Mouse (Mus musculus) myocyte (in vitro differentiated cells): ENCODE results near the gene H1f0. TPM values are rescaled to one million over a fixed set of nuclear protein-coding genes. Genes with fewer than 3 reads are reported as not detected.

Experiments
- H3K27me3 ChIP-seq: one replicate; pipeline ENCODE4 v1.6.1; 2011; ENCODE audit not compliant: control insufficient read depth, insufficient read depth, insufficient read length
- H3K36me3 ChIP-seq: one replicate; pipeline ENCODE4 v1.6.1; 2011; ENCODE audit not compliant: control insufficient read depth, insufficient read depth
- H3K4me2 ChIP-seq: one replicate; pipeline ENCODE4 v1.6.1; 2011; ENCODE audit warnings: low read depth, control low read depth
- H3K4me3 ChIP-seq: one replicate; pipeline ENCODE4 v1.5.1; 2011; ENCODE audit warnings: mild to moderate bottlenecking, control low read depth, moderate library complexity
- H3K79me2 ChIP-seq: one replicate; pipeline ENCODE4 v1.6.1; 2011; ENCODE audit not compliant: control insufficient read depth, insufficient read depth
- H3ac ChIP-seq: one replicate; pipeline ENCODE4 v1.6.1; 2011; ENCODE audit not compliant: control insufficient read depth, insufficient read length
- CEBPB ChIP-seq: IDR thresholded peaks from 2 replicates; pipeline ENCODE4 v1.6.1; 2011; ENCODE audit warnings: mild to moderate bottlenecking, moderate library complexity; ENCODE audit not compliant: poor library complexity, insufficient read depth, severe bottlenecking
- E2F4 ChIP-seq: IDR thresholded peaks from one replicate; pipeline ENCODE4 v1.6.1; 2011; ENCODE audit warnings: mild to moderate bottlenecking, control low read depth, moderate library complexity; ENCODE audit not compliant: insufficient read depth
- MAX ChIP-seq: IDR thresholded peaks from one replicate; pipeline ENCODE4 v1.6.1; 2011; ENCODE audit warnings: low read depth, mild to moderate bottlenecking, control low read depth
- MYOD1 ChIP-seq, 3 experiments: IDR thresholded peaks; one replicate each; pipeline ENCODE4 v1.6.1; 2011; ENCODE audit warnings: control low read depth in 2 of 3, low read depth in 2 of 3, mild to moderate bottlenecking in 2 of 3, moderate library complexity in 1 of 3; ENCODE audit not compliant: insufficient read length in 2 of 3, control insufficient read depth in 1 of 3
- MYOG ChIP-seq, 3 experiments: IDR thresholded peaks; one replicate each; pipeline ENCODE4 v1.6.1; 2011; ENCODE audit warnings: control low read depth in 2 of 3, low read depth in 2 of 3, mild to moderate bottlenecking in 2 of 3; ENCODE audit not compliant: insufficient read length in 2 of 3, control insufficient read depth in 1 of 3, insufficient read depth in 1 of 3
- POLR2A ChIP-seq: IDR thresholded peaks from one replicate; pipeline ENCODE4 v1.6.1; 2011; ENCODE audit warnings: low read depth, mild to moderate bottlenecking, control low read depth, moderate library complexity; ENCODE audit not compliant: insufficient read length
- POLR2AphosphoS2 ChIP-seq: IDR thresholded peaks from one replicate; pipeline ENCODE4 v1.6.1; 2011; ENCODE audit warnings: low read depth, control low read depth; ENCODE audit not compliant: insufficient read length
- REST ChIP-seq: IDR thresholded peaks from one replicate; pipeline ENCODE4 v1.6.1; 2011; ENCODE audit warnings: mild to moderate bottlenecking, control low read depth, moderate library complexity; ENCODE audit not compliant: insufficient read depth, insufficient read length
- SRF ChIP-seq: IDR thresholded peaks from one replicate; pipeline ENCODE4 v1.6.1; 2011; ENCODE audit warnings: low read depth; ENCODE audit not compliant: control insufficient read depth, insufficient read length
- TCF12 ChIP-seq: IDR thresholded peaks from one replicate; pipeline ENCODE4 v1.6.1; 2011; ENCODE audit warnings: mild to moderate bottlenecking, control low read depth; ENCODE audit not compliant: poor library complexity, insufficient read depth, severe bottlenecking
- TCF3 ChIP-seq: IDR thresholded peaks from one replicate; pipeline ENCODE4 v1.6.1; 2011; ENCODE audit warnings: low read depth, control low read depth; ENCODE audit not compliant: insufficient read length
- USF1 ChIP-seq: IDR thresholded peaks from one replicate; pipeline ENCODE4 v1.6.1; 2011; ENCODE audit warnings: low read depth, mild to moderate bottlenecking, control low read depth, moderate library complexity
- polyA plus RNA-seq: library from polyadenylated mRNA; unstranded; fragments of >200 nt; fragmentation: generic; extraction: Trizol; gene quantifications from one replicate; pipeline ENCODE4 v1.2.1, GENCODE M21; 2012; ENCODE audit warnings: missing spikeins

H1f0 gene
- polyA plus RNA-seq, 1 experiment: 423 TPM

DNA sequence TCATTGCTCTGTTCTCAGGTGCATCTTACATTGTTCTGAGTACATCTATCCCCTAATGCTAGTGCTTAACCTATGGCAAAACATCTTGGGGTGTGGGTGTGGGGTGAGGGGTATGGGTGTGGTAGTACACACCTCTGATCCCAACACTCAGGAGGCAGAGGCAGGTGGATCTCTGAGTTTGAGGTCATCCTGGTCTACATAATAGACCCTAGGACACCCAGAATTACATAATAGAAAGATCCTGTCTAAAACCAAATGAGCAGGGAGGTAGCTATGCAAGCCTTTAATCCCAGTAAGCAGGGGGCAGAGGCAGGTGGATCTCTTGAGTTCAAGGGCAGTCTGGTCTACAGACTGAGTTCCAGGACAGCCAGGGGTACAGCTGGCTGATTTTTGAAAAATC lies 45.5 kb downstream of the H1f0 start:
- TF ChIP-seq TCF12: no peak
- no peak for TF ChIP-seq E2F4
- TF ChIP-seq REST: no peak
- no peak for TF ChIP-seq MYOG (IDR thresholded peaks at IDR 0.05; ENCODE audit: control insufficient read depth in 1 of 3, insufficient read depth in 1 of 3, insufficient read length in 2 of 3, low read depth in 2 of 3)
- no peak for TF ChIP-seq MYOD1 (IDR thresholded peaks at IDR 0.05; ENCODE audit: control insufficient read depth in 1 of 3, insufficient read length in 2 of 3, low read depth in 2 of 3)
- no peak for TF ChIP-seq CEBPB
- TF ChIP-seq USF1: no peak
- TF ChIP-seq POLR2AphosphoS2: no peak
- no peak for TF ChIP-seq POLR2A
- peaks cover 4% of the 10 kb centered on the region for H3K27me3 ChIP-seq
- peaks cover 27% of the 10 kb centered on the region for H3K36me3 ChIP-seq

DNA sequence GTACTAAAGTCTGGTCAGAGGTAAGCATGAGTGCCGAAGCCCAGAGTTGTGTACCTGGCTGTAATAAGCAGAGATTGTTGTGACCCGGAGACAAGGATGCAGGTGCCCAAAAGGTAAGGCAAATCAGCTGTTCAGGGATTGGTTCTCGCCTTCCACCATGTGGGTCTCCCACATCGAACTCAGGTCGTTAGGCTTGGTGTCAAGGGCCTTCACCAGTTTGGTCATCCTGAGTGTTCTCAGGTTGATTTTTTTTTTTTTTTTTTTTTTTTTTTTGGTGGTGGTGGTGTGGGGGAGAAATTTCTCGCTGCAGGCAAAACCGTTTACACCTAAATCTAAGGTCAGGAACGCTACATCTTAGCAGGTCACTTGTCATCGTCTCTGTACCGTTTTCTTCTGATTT lies 46.2 kb downstream of the H1f0 start:
- peaks cover 2% of the 10 kb centered on the region for H3K27me3 ChIP-seq
- H3K36me3 ChIP-seq: peaks cover 30% of the 10 kb centered on the region
- H3K4me2 ChIP-seq: peak overlapping the region; percentile 86
- peak overlapping the region; percentile 75 for H3K4me3 ChIP-seq
- TF ChIP-seq POLR2AphosphoS2 (peak; percentile 54), MAX (no peak)
- peak overlapping the region; percentile 65 for H3ac ChIP-seq
- peaks cover 24% of the 10 kb centered on the region for H3K79me2 ChIP-seq

More for the DNA sequence above, 45.5 kb downstream of the H1f0 start:
- no peak overlapping the region for H3ac ChIP-seq
- H3K4me2 ChIP-seq: no peak overlapping the region
- H3K79me2 ChIP-seq: peaks cover 24% of the 10 kb centered on the region
- H3K4me3 ChIP-seq: peak overlapping the region; percentile 75

DNA sequence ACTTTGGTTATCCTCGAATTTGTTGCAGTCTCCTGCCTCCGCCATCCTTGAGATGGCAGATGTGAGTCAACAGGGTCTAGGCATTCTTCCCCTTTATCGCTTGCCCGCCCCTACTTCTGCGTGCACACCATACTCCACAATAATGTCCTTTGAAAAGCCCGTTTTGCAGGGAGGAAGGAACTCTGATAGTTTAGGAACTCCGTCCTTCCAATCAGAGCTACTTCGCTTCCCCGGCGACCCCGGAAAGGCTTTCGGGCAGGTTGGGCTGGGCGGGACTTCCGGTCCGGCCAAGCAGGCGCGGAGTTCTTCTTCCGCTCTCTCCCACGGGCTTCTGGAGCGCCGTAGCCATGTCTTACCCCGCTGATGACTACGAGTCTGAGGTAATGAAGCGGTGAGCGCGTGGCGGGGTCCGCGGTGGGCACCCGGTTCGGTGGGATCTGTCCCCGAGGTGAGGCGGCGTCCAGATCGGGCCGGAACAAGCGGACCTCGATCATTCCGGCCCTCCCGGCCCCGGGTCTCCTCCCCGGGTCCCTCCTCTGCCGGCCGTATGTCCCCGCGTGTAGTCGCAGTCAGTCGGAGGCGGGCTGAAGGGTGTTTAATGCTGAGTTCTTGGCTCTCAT lies 46.8 kb downstream of the H1f0 start, which contains the start of gene Eif3l:
Gene Eif3l, plus strand, starts transcription at position 267 of the 620 bp plus-strand sequence.
- peak within 1 kb of the TSS; percentile 65 for H3ac ChIP-seq
- TF ChIP-seq E2F4: peak; percentile 71
- TF ChIP-seq MYOG (IDR thresholded peaks at IDR 0.05; ENCODE audit: control insufficient read depth in 1 of 3, insufficient read depth in 1 of 3, insufficient read length in 2 of 3, low read depth in 2 of 3): peak in 1 of 3 experiments; percentile 20
- TF ChIP-seq POLR2A: peak; percentile 88
- TF ChIP-seq POLR2AphosphoS2: peak; percentile 59
- no peak for TF ChIP-seq USF1
- H3K4me3 ChIP-seq: peak within 1 kb of the TSS; percentile 75
- peaks cover 36% of the 10 kb centered on the region for H3K36me3 ChIP-seq
- H3K4me2 ChIP-seq: peak within 1 kb of the TSS; percentile 97
- peaks cover 24% of the 10 kb centered on the region for H3K79me2 ChIP-seq
- H3K27me3 ChIP-seq: no peaks in the 10 kb centered on the region

DNA sequence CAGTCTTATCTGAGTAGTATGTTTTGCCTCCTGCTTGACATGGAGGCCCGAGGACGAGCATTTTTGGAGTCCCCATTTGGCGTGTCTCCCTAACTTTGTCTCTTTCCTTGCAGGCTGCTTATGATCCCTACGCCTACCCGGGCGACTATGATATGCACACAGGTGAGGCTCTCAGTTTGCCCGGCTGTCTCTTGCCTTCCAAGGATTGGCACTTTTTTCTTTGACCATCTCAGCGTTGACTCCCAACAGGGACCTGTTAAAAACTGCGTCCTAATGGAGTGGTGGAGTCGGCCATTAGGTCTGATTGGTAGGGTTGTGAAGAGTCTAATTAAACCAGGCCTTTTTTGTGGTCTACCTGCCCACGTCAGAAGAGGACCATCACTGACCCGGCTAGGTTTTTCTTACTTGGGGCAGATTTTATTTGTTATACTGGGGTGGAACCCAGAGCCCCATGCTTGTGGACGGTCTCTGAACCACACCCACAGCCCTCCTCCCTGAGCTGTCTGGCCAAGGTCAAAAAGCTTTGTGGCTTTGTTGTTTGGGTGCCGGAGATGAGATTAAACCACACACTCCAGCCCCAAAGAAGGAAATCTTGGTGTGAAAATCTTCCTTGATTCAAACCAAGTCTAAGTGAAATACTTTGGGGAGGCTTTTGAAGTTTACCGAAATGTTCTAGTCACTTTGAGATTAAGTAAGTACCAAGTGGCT lies 47.6 kb downstream of the H1f0 start:
- TF ChIP-seq TCF12: no peak
- no peak for TF ChIP-seq MYOG (IDR thresholded peaks at IDR 0.05; ENCODE audit: control insufficient read depth in 1 of 3, insufficient read depth in 1 of 3, insufficient read length in 2 of 3, low read depth in 2 of 3)
- no peak for TF ChIP-seq USF1
- no peak for TF ChIP-seq SRF
- TF ChIP-seq REST: no peak
- no peak for TF ChIP-seq POLR2A
- no peak for TF ChIP-seq POLR2AphosphoS2
- no peak for TF ChIP-seq CEBPB
- no peak for TF ChIP-seq MAX
- no peak for TF ChIP-seq TCF3
- TF ChIP-seq MYOD1 (IDR thresholded peaks at IDR 0.05; ENCODE audit: control insufficient read depth in 1 of 3, insufficient read length in 2 of 3, low read depth in 2 of 3): no peak
- TF ChIP-seq E2F4: no peak
- Histone ChIP-seq H3ac (peak overlapping the region; percentile 65), H3K4me3 (peak overlapping the region; percentile 75)

DNA sequence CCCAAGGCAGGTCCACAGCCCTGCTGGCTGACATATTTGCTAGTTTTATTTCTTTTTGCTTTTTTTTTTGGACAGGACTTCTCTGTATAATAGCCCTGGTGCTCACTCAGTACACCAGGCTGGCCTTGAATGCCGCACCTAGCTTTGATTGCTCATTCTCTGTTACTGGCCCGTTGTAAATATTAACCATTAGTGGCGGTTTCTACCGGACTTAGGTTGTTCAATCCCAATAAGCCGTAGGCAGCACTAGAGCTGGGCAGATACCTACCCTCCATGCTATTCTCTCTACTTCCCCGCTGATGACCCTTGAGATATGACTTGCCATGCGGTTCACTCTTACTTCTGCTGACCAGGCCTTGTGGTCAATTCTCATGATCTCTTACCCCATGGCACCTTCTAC lies 51.3 kb downstream of the H1f0 start:
- H3ac ChIP-seq: no peak overlapping the region
- no peak overlapping the region for H3K4me3 ChIP-seq
- TF ChIP-seq CEBPB (no peak), MAX (no peak), POLR2AphosphoS2 (no peak), E2F4 (no peak), MYOD1 (IDR thresholded peaks at IDR 0.05; ENCODE audit: control insufficient read depth in 1 of 3, insufficient read length in 2 of 3, low read depth in 2 of 3) (no peak), TCF3 (no peak), REST (no peak), MYOG (IDR thresholded peaks at IDR 0.05; ENCODE audit: control insufficient read depth in 1 of 3, insufficient read depth in 1 of 3, insufficient read length in 2 of 3, low read depth in 2 of 3) (no peak), TCF12 (no peak), POLR2A (no peak), USF1 (no peak), SRF (no peak)
- peaks cover 24% of the 10 kb centered on the region for H3K79me2 ChIP-seq
- H3K4me2 ChIP-seq: no peak overlapping the region
- H3K27me3 ChIP-seq: no peaks in the 10 kb centered on the region
- H3K36me3 ChIP-seq: peaks cover 71% of the 10 kb centered on the region

More for the DNA sequence above, 47.6 kb downstream of the H1f0 start:
- Histone ChIP-seq H3K4me2 (peak overlapping the region; percentile 97), H3K27me3 (no peaks in the 10 kb centered on the region), H3K36me3 (peaks cover 42% of the 10 kb centered on the region), H3K79me2 (peaks cover 24% of the 10 kb centered on the region)
